Mouse (Mus musculus): Measurements from ENCODE around the gene Tmem18.

GRCm38 (mm10) chr12:30557349-30557748 is 26.9 kb upstream of the Tmem18 start:
- no peak for TF ChIP-seq CTCF (IDR thresholded peaks at IDR 0.05; ENCODE audit: borderline replicate concordance, insufficient read depth, low read length)
- TF ChIP-seq POLR2A (IDR thresholded peaks at IDR 0.05; ENCODE audit: low read depth, low read length) = no peak

Data from embryonic fibroblast, embryonic 13.5 days (primary cell).